Mouse (Mus musculus) stomach, postnatal 0 days (tissue): ENCODE measurements at regions not wholly inside any gene's neighbourhood (a gene's known extent, or its start where the extent isn't known, plus 50 kb on each side); places are given as distances from the start of the nearest gene placed in this dataset.

ENCODE experiments used
- ATAC-seq: fragments of 200-750 bp; cut with Nextera tagmentation; 2 replicates; pipeline ENCODE4 v1.8.0; 2017; ENCODE audit not compliant: low FRiP score, low TSS enrichment
- DNase-seq: peaks from one replicate; pipeline ENCODE4 v3.0.0-alpha.2; 2016; ENCODE audit warnings: low spot score
- H3K27ac ChIP-seq: fragments of 300-500 bp; sonication (generic); replicated peaks from 2 replicates; pipeline ENCODE4 v1.5.1; 2014; ENCODE audit warnings: mild to moderate bottlenecking, control low read depth
- H3K27me3 ChIP-seq: fragments of 300-500 bp; sonication (generic); 2 replicates; pipeline ENCODE4 v1.6.1; 2014; ENCODE audit warnings: low read length; ENCODE audit not compliant: control insufficient read depth, insufficient read depth
- H3K36me3 ChIP-seq: fragments of 300-500 bp; sonication (generic); 2 replicates; pipeline ENCODE4 v1.6.1; 2014; ENCODE audit warnings: low read length, mixed read lengths; ENCODE audit not compliant: control insufficient read depth, insufficient read depth
- H3K4me1 ChIP-seq: fragments of 300-500 bp; sonication (generic); replicated peaks from 2 replicates; pipeline ENCODE4 v1.6.1; 2014; ENCODE audit warnings: antibody characterized with exemption; ENCODE audit not compliant: control insufficient read depth, insufficient read depth
- H3K4me2 ChIP-seq: fragments of 300-500 bp; sonication (generic); replicated peaks from 2 replicates; pipeline ENCODE4 v1.6.1; 2014; ENCODE audit warnings: low read depth, mild to moderate bottlenecking, control low read depth, moderate library complexity
- H3K4me3 ChIP-seq: fragments of 300-500 bp; sonication (generic); 2 replicates; pipeline ENCODE4 v1.5.1; 2014; ENCODE audit warnings: low read depth, low read length, control low read depth
- H3K9ac ChIP-seq: fragments of 300-500 bp; sonication (generic); 2 replicates; pipeline ENCODE4 v1.6.1; 2014; ENCODE audit warnings: mild to moderate bottlenecking, low read length, control low read depth, mixed read lengths
- H3K9me3 ChIP-seq: fragments of 300-500 bp; sonication (generic); 2 replicates; pipeline ENCODE4 v1.6.1; 2016; ENCODE audit warnings: low read length; ENCODE audit not compliant: control insufficient read depth
- CTCF ChIP-seq: IDR thresholded peaks from 2 replicates; pipeline ENCODE4 v1.5.1; 2016; ENCODE audit warnings: antibody characterized with exemption, low read depth, mild to moderate bottlenecking, moderate library complexity
- EP300 ChIP-seq: optimal IDR thresholded peaks from 2 replicates; pipeline ENCODE3; 2016; ENCODE audit warnings: antibody characterized with exemption
- WGBS: fragments of 180-500 bp; shearing (Covaris S2); extraction: QIAGEN DNeasy Blood & Tissue Kit; methylation state at CpG from one replicate; pipeline ENCODE4 v1.1.7; 2014; 5-methylcytosine and 5-hydroxymethylcytosine counted together

GRCm38 (mm10) chr1:89332676-89333075 lies 121.9 kb upstream of the Agap1 start:
- H3K36me3 ChIP-seq: no peaks in the 10 kb centered on the region
- no peaks in the 10 kb centered on the region for H3K9me3 ChIP-seq
- no peak overlapping the region for H3K9ac ChIP-seq
- WGBS: 67% methylated on average over 7 of the region's 7 CpGs
- no peaks in the 10 kb centered on the region for H3K27me3 ChIP-seq
- H3K4me2 ChIP-seq: no peak overlapping the region
- no peaks in the 10 kb centered on the region for H3K4me1 ChIP-seq
- ATAC-seq: no peak
- DNase-seq: no peak
- no peak overlapping the region for H3K27ac ChIP-seq
- TF ChIP-seq EP300 (no peak), CTCF (no peak)
- H3K4me3 ChIP-seq: no peak overlapping the region

DNA sequence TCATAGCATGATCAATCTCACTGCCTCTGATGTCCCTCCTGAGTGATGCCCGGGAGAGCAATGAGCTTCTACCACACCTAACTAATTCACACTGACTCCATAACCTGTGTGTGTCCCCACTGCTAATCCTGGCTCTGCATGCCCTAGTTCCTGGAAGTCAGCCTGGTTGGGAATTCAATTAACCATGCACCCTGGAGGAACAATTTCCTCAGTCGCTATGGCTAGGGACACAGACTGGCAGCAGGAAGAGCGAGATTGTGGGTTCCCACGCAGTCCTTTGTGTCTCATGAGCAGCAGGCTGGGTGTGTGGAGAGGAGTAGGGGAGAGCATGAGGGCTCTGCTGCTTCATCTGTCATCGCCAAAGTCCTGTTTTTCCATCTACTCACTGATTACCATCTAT lies 116.7 kb upstream of the Agap1 start:
- DNase-seq (no peak), ATAC-seq (no peak)
- no peaks in the 10 kb centered on the region for H3K4me1 ChIP-seq
- no peak overlapping the region for H3K9ac ChIP-seq
- TF ChIP-seq CTCF (no peak), EP300 (no peak)
- no peaks in the 10 kb centered on the region for H3K27me3 ChIP-seq
- H3K9me3 ChIP-seq: no peaks in the 10 kb centered on the region
- no peak overlapping the region for H3K4me3 ChIP-seq
- no peaks in the 10 kb centered on the region for H3K36me3 ChIP-seq
- 80% methylated on average over 5 of the region's 5 CpGs for WGBS
- H3K4me2 ChIP-seq: no peak overlapping the region
- no peak overlapping the region for H3K27ac ChIP-seq

GRCm38 (mm10) chr1:89342794-89343193 lies 111.8 kb upstream of the Agap1 start:
- Histone ChIP-seq H3K36me3 (no peaks in the 10 kb centered on the region), H3K4me2 (no peak overlapping the region), H3K9me3 (no peaks in the 10 kb centered on the region), H3K4me1 (no peaks in the 10 kb centered on the region), H3K27me3 (no peaks in the 10 kb centered on the region), H3K9ac (no peak overlapping the region), H3K4me3 (no peak overlapping the region), H3K27ac (no peak overlapping the region)
- no peak for TF ChIP-seq EP300
- TF ChIP-seq CTCF: peak; percentile 54
- DNase-seq (no peak), ATAC-seq (no peak)
- WGBS: 45% methylated on average over 4 of the region's 4 CpGs

- no peak overlapping the region for H3K9ac ChIP-seq
- no peak overlapping the region for H3K27ac ChIP-seq
- no peak overlapping the region for H3K4me3 ChIP-seq
- H3K4me1 ChIP-seq: no peaks in the 10 kb centered on the region
- H3K4me2 ChIP-seq: no peak overlapping the region
- ATAC-seq (peak; percentile 51; the same call in 1 of the 2 replicates), DNase-seq (peak; percentile 68)
- TF ChIP-seq EP300 (no peak), CTCF (peak; percentile 77)
- WGBS: 35% methylated on average over 6 of the region's 6 CpGs
- no peaks in the 10 kb centered on the region for H3K27me3 ChIP-seq
- no peaks in the 10 kb centered on the region for H3K36me3 ChIP-seq
- no peaks in the 10 kb centered on the region for H3K9me3 ChIP-seq
Observed at GRCm38 (mm10) chr1:89344546-89344945, 110.1 kb upstream of the Agap1 start.

- Histone ChIP-seq H3K27ac (no peak overlapping the region), H3K36me3 (no peaks in the 10 kb centered on the region), H3K4me2 (no peak overlapping the region), H3K9me3 (no peaks in the 10 kb centered on the region), H3K9ac (no peak overlapping the region), H3K4me1 (no peaks in the 10 kb centered on the region), H3K27me3 (no peaks in the 10 kb centered on the region), H3K4me3 (no peak overlapping the region)
- no peak for ATAC-seq
- TF ChIP-seq CTCF (no peak), EP300 (no peak)
- DNase-seq: no peak
- WGBS: 74% methylated on average over 3 of the region's 3 CpGs
Observed at GRCm38 (mm10) chr1:89347341-89347740, 107.3 kb upstream of the Agap1 start.

GRCm38 (mm10) chr1:89352936-89353335 lies 101.7 kb upstream of the Agap1 start:
- Histone ChIP-seq H3K27me3 (no peaks in the 10 kb centered on the region), H3K9me3 (no peaks in the 10 kb centered on the region), H3K4me2 (no peak overlapping the region), H3K27ac (no peak overlapping the region), H3K4me1 (no peaks in the 10 kb centered on the region), H3K9ac (no peak overlapping the region), H3K4me3 (no peak overlapping the region), H3K36me3 (no peaks in the 10 kb centered on the region)
- no peak for TF ChIP-seq CTCF
- no peak for TF ChIP-seq EP300
- WGBS: 46% methylated on average over 4 of the region's 4 CpGs
- DNase-seq (no peak), ATAC-seq (no peak)
